Mouse (Mus musculus) forebrain, embryonic 16.5 days (tissue): Measurements from ENCODE around the gene Adnp. TPM values are rescaled to one million over a fixed set of nuclear protein-coding genes. Genes with fewer than 3 reads are reported as not detected.
A peak's percentile ranks its signal among the peaks of the same experiment; 100 is the strongest.

Experiments
- ATAC-seq: fragments of 200-750 bp; cut with Nextera tagmentation; 2 replicates; pipeline ENCODE4 v1.8.0; 2017; ENCODE audit warnings: mild to moderate bottlenecking, moderate library complexity
- H3K27ac ChIP-seq: fragments of 300-500 bp; sonication (generic); 2 replicates; pipeline ENCODE4 v1.5.1; 2014; ENCODE audit warnings: low read length, control low read depth
- H3K27me3 ChIP-seq: fragments of 300-500 bp; sonication (generic); replicated peaks from 2 replicates; pipeline ENCODE4 v1.6.1; 2014; ENCODE audit warnings: low read length; ENCODE audit not compliant: control insufficient read depth, insufficient read depth
- H3K36me3 ChIP-seq: fragments of 300-500 bp; sonication (generic); 2 replicates; pipeline ENCODE4 v1.6.1; 2014; ENCODE audit not compliant: control insufficient read depth, insufficient read depth
- H3K4me1 ChIP-seq: fragments of 300-500 bp; sonication (generic); replicated peaks from 2 replicates; pipeline ENCODE4 v1.6.1; 2014; ENCODE audit warnings: low read length; ENCODE audit not compliant: control insufficient read depth, insufficient read depth
- H3K4me2 ChIP-seq: fragments of 300-500 bp; sonication (generic); 2 replicates; pipeline ENCODE4 v1.6.1; 2014; ENCODE audit warnings: mild to moderate bottlenecking, low read length, control low read depth
- H3K4me3 ChIP-seq: fragments of 300-500 bp; sonication (generic); replicated peaks from 2 replicates; pipeline ENCODE4 v1.5.1; 2014; ENCODE audit warnings: mild to moderate bottlenecking, low read length, control low read depth
- H3K9ac ChIP-seq: fragments of 300-500 bp; sonication (generic); replicated peaks from 2 replicates; pipeline ENCODE4 v1.6.1; 2014; ENCODE audit warnings: low read depth, low read length, control low read depth
- H3K9me3 ChIP-seq: fragments of 300-500 bp; sonication (generic); 2 replicates; pipeline ENCODE4 v1.6.1; 2016; ENCODE audit warnings: low read length; ENCODE audit not compliant: control insufficient read depth
- WGBS: fragments of 180-500 bp; shearing (Covaris S2); extraction: QIAGEN DNeasy Blood & Tissue Kit; methylation state at CpG from one replicate; pipeline ENCODE4 v1.1.7; 2014; 5-methylcytosine and 5-hydroxymethylcytosine counted together
- polyA plus RNA-seq: library from polyadenylated mRNA; unstranded; fragments of >200 nt; fragmentation: Nextera tagmentation; extraction: Ambion mirVana; gene quantifications from 2 replicates; pipeline ENCODE4 v1.2.1, GENCODE M21; 2015

Adnp gene
- polyA plus RNA-seq, 1 experiment from 2014 or later = 3.6 TPM

GRCm38 (mm10) chr2:168195721-168196120 lies 11.2 kb downstream of the Adnp start:
- H3K27ac ChIP-seq = no peak overlapping the region
- WGBS = 50% methylated on average over 2 of the region's 2 CpGs
- no peaks in the 10 kb centered on the region for H3K27me3 ChIP-seq
- H3K4me3 ChIP-seq = no peak overlapping the region
- peaks cover 58% of the 10 kb centered on the region for H3K4me1 ChIP-seq
- H3K9me3 ChIP-seq = no peaks in the 10 kb centered on the region
- peaks cover 2% of the 10 kb centered on the region; the same call in 1 of the 2 replicates for H3K36me3 ChIP-seq
- H3K4me2 ChIP-seq = no peak overlapping the region
- no peak overlapping the region for H3K9ac ChIP-seq
- no peak for ATAC-seq

- no peak for ATAC-seq
- no peaks in the 10 kb centered on the region for H3K9me3 ChIP-seq
- peaks cover 4% of the 10 kb centered on the region; the same call in 1 of the 2 replicates for H3K36me3 ChIP-seq
- no peaks in the 10 kb centered on the region for H3K27me3 ChIP-seq
- H3K9ac ChIP-seq = no peak overlapping the region
- H3K27ac ChIP-seq = no peak overlapping the region
- 76% methylated on average over 2 of the region's 2 CpGs for WGBS
- peaks cover 54% of the 10 kb centered on the region for H3K4me1 ChIP-seq
- H3K4me2 ChIP-seq = no peak overlapping the region
- no peak overlapping the region for H3K4me3 ChIP-seq
Observed at GRCm38 (mm10) chr2:168193685-168194084, 13.2 kb downstream of the Adnp start.

GRCm38 (mm10) chr2:168191856-168192255 lies 15.1 kb downstream of the Adnp start:
- 91% methylated on average over 2 of the region's 2 CpGs for WGBS
- no peak overlapping the region for H3K4me3 ChIP-seq
- H3K4me1 ChIP-seq = peaks cover 43% of the 10 kb centered on the region
- no peak overlapping the region for H3K27ac ChIP-seq
- H3K4me2 ChIP-seq = no peak overlapping the region
- ATAC-seq = no peak
- H3K36me3 ChIP-seq = peaks cover 7% of the 10 kb centered on the region
- H3K9ac ChIP-seq = no peak overlapping the region
- no peaks in the 10 kb centered on the region for H3K27me3 ChIP-seq
- no peaks in the 10 kb centered on the region for H3K9me3 ChIP-seq

GRCm38 (mm10) chr2:168175946-168176345 lies 31.0 kb downstream of the Adnp start:
- Histone ChIP-seq H3K4me2 (no peak overlapping the region), H3K27ac (no peak overlapping the region), H3K27me3 (no peaks in the 10 kb centered on the region), H3K9ac (no peak overlapping the region), H3K9me3 (no peaks in the 10 kb centered on the region), H3K4me1 (no peaks in the 10 kb centered on the region), H3K36me3 (peaks cover 5% of the 10 kb centered on the region), H3K4me3 (no peak overlapping the region)
- no peak for ATAC-seq
- WGBS = 27% methylated on average over 7 of the region's 7 CpGs

GRCm38 (mm10) chr2:168170167-168170685 lies 36.7 kb downstream of the Adnp start:
- no peaks in the 10 kb centered on the region for H3K27me3 ChIP-seq
- no peaks in the 10 kb centered on the region for H3K4me1 ChIP-seq
- no peaks in the 10 kb centered on the region for H3K36me3 ChIP-seq
- H3K9ac ChIP-seq = no peak overlapping the region
- WGBS = 17% methylated on average over 13 of the region's 13 CpGs
- no peak overlapping the region for H3K4me2 ChIP-seq
- H3K4me3 ChIP-seq = no peak overlapping the region
- no peaks in the 10 kb centered on the region for H3K9me3 ChIP-seq
- H3K27ac ChIP-seq = no peak overlapping the region
- ATAC-seq = peak; percentile 19; the same call in 1 of the 2 replicates

GRCm38 (mm10) chr2:168169800-168170113 lies 37.2 kb downstream of the Adnp start:
- no peaks in the 10 kb centered on the region for H3K4me1 ChIP-seq
- H3K4me3 ChIP-seq = no peak overlapping the region
- ATAC-seq = no peak
- H3K4me2 ChIP-seq = no peak overlapping the region
- no peaks in the 10 kb centered on the region for H3K9me3 ChIP-seq
- 2% methylated on average over 9 of the region's 9 CpGs for WGBS
- H3K27ac ChIP-seq = no peak overlapping the region
- H3K9ac ChIP-seq = no peak overlapping the region
- H3K36me3 ChIP-seq = no peaks in the 10 kb centered on the region
- H3K27me3 ChIP-seq = no peaks in the 10 kb centered on the region

- no peaks in the 10 kb centered on the region for H3K36me3 ChIP-seq
- no peak overlapping the region for H3K9ac ChIP-seq
- no peak overlapping the region for H3K4me2 ChIP-seq
- H3K4me1 ChIP-seq = no peaks in the 10 kb centered on the region
- WGBS = 34% methylated on average over 9 of the region's 9 CpGs
- ATAC-seq = no peak
- no peaks in the 10 kb centered on the region for H3K9me3 ChIP-seq
- no peaks in the 10 kb centered on the region for H3K27me3 ChIP-seq
- H3K27ac ChIP-seq = no peak overlapping the region
- H3K4me3 ChIP-seq = no peak overlapping the region
Observed at GRCm38 (mm10) chr2:168168892-168169799, 37.8 kb downstream of the Adnp start.

GRCm38 (mm10) chr2:168167781-168168180 lies 39.1 kb downstream of the Adnp start:
- no peak for ATAC-seq
- Histone ChIP-seq H3K9ac (no peak overlapping the region), H3K4me2 (no peak overlapping the region), H3K9me3 (no peaks in the 10 kb centered on the region), H3K36me3 (no peaks in the 10 kb centered on the region), H3K27me3 (no peaks in the 10 kb centered on the region), H3K4me1 (no peaks in the 10 kb centered on the region), H3K4me3 (no peak overlapping the region), H3K27ac (no peak overlapping the region)
- WGBS = 57% methylated on average over 3 of the region's 3 CpGs

GRCm38 (mm10) chr2:168166750-168167460 lies 40.0 kb downstream of the Adnp start:
- Histone ChIP-seq H3K4me2 (no peak overlapping the region), H3K4me1 (peaks cover 2% of the 10 kb centered on the region; the same call in 1 of the 2 replicates), H3K9ac (no peak overlapping the region), H3K36me3 (no peaks in the 10 kb centered on the region), H3K9me3 (no peaks in the 10 kb centered on the region), H3K27ac (no peak overlapping the region), H3K27me3 (no peaks in the 10 kb centered on the region), H3K4me3 (no peak overlapping the region)
- ATAC-seq = no peak
- 57% methylated on average over 21 of the region's 21 CpGs for WGBS
